Mouse (Mus musculus) MEL (cell line): ENCODE measurements at regions not wholly inside any gene's neighbourhood (a gene's known extent, or its start where the extent isn't known, plus 50 kb on each side); places are given as distances from the start of the nearest gene placed in this dataset.

Experiments
- DNase-seq: peaks from one replicate; pipeline ENCODE4 v3.0.0; 2011; ENCODE audit warnings: low read depth, low spot score
- H3K27ac ChIP-seq: 2 replicates; pipeline ENCODE4 v1.5.1; 2012; ENCODE audit warnings: low read depth, mild to moderate bottlenecking, control low read depth, low read length, moderate library complexity; ENCODE audit not compliant: control insufficient read depth
- H3K27me3 ChIP-seq, 2 experiments: fragments of 150-350 bp in 1 of 2; sonication (generic) in 1 of 2; 2 replicates each; pipeline ENCODE4 v1.6.1; 2012; ENCODE audit warnings: low read length in 2 of 2, mild to moderate bottlenecking in 2 of 2, improper control_type of control experiment in 1 of 2, moderate library complexity in 1 of 2; ENCODE audit not compliant: insufficient read depth in 2 of 2, control insufficient read depth in 1 of 2
- H3K36me3 ChIP-seq, 2 experiments: 2 replicates each; pipeline ENCODE4 v1.6.1; 2012 to 2014; ENCODE audit warnings: low read length in 2 of 2, improper control_type of control experiment in 1 of 2, inconsistent platforms in 1 of 2, mild to moderate bottlenecking in 1 of 2; ENCODE audit not compliant: insufficient read depth in 2 of 2, control insufficient read depth in 1 of 2
- H3K4me1 ChIP-seq, 2 experiments: fragments of 150-350 bp in 1 of 2; sonication (generic) in 1 of 2; 2 replicates each; pipeline ENCODE4 v1.6.1; 2012; ENCODE audit warnings: low read length in 2 of 2, improper control_type of control experiment in 1 of 2, mild to moderate bottlenecking in 1 of 2; ENCODE audit not compliant: insufficient read depth in 2 of 2, control insufficient read depth in 1 of 2
- H3K4me3 ChIP-seq, 2 experiments: fragments of 150-350 bp in 1 of 2; sonication (generic) in 1 of 2; 2 replicates each; pipeline ENCODE4 v1.5.1; 2012; ENCODE audit warnings: low read depth in 2 of 2, low read length in 2 of 2, mild to moderate bottlenecking in 2 of 2, moderate library complexity in 2 of 2, control low read depth in 1 of 2, improper control_type of control experiment in 1 of 2; ENCODE audit not compliant: control insufficient read depth in 1 of 2, insufficient read depth in 1 of 2
- H3K79me2 ChIP-seq: 2 replicates; pipeline ENCODE4 v1.6.1; 2012; ENCODE audit warnings: mild to moderate bottlenecking, low read length, moderate library complexity; ENCODE audit not compliant: control insufficient read depth, poor library complexity, insufficient read depth
- H3K9ac ChIP-seq: 2 replicates; pipeline ENCODE4 v1.6.1; 2012; ENCODE audit warnings: low read depth, mild to moderate bottlenecking, control low read depth, low read length, moderate library complexity; ENCODE audit not compliant: control insufficient read depth, poor library complexity, severe bottlenecking
- H3K9me3 ChIP-seq: fragments of 150-350 bp; sonication (generic); replicated peaks from 2 replicates; pipeline ENCODE4 v1.6.1; 2012; ENCODE audit warnings: mild to moderate bottlenecking, low read length, improper control_type of control experiment, moderate library complexity; ENCODE audit not compliant: insufficient read depth
- BHLHE40 ChIP-seq: IDR thresholded peaks from 2 replicates; pipeline ENCODE4 v1.6.1; 2012; ENCODE audit warnings: low read depth, mild to moderate bottlenecking, inconsistent platforms, low read length, improper control_type of control experiment, borderline replicate concordance
- ELF1 ChIP-seq: IDR thresholded peaks from 2 replicates; pipeline ENCODE4 v1.6.1; 2014; ENCODE audit warnings: low read depth, mild to moderate bottlenecking, inconsistent platforms, low read length, improper control_type of control experiment, moderate library complexity
- ETS1 ChIP-seq: IDR thresholded peaks from 2 replicates; pipeline ENCODE4 v1.6.1; 2012; ENCODE audit warnings: low read depth, mild to moderate bottlenecking, inconsistent platforms, low read length, improper control_type of control experiment, moderate library complexity
- GABPA ChIP-seq: IDR thresholded peaks from 2 replicates; pipeline ENCODE4 v1.6.1; 2012; ENCODE audit warnings: low read depth, mild to moderate bottlenecking, inconsistent platforms, low read length, improper control_type of control experiment, moderate library complexity
- HCFC1 ChIP-seq: IDR thresholded peaks from 2 replicates; pipeline ENCODE4 v1.6.1; 2012; ENCODE audit warnings: low read depth, mild to moderate bottlenecking, inconsistent platforms, low read length, improper control_type of control experiment, moderate library complexity
- KAT2A ChIP-seq: conservative IDR thresholded peaks from 2 replicates; pipeline ENCODE4 v1.6.1; 2012; ENCODE audit warnings: low read depth, low read length, improper control_type of control experiment, inconsistent platforms
- MAFK ChIP-seq: IDR thresholded peaks from 2 replicates; pipeline ENCODE4 v1.6.1; 2011; ENCODE audit warnings: low read depth, mild to moderate bottlenecking, low read length, improper control_type of control experiment, borderline replicate concordance
- MAX ChIP-seq: IDR thresholded peaks from 2 replicates; pipeline ENCODE4 v1.6.1; 2011; ENCODE audit warnings: low read length, improper control_type of control experiment
- MYC ChIP-seq: IDR thresholded peaks from 2 replicates; pipeline ENCODE4 v1.6.1; 2011; ENCODE audit warnings: low read depth, mild to moderate bottlenecking, low read length, improper control_type of control experiment, moderate library complexity
- NRF1 ChIP-seq: IDR thresholded peaks from 2 replicates; pipeline ENCODE4 v1.6.1; 2014; ENCODE audit warnings: low read depth, mild to moderate bottlenecking, inconsistent platforms, low read length, improper control_type of control experiment, moderate library complexity; ENCODE audit not compliant: poor library complexity, insufficient read depth, severe bottlenecking
- POLR2A ChIP-seq, 2 experiments: IDR thresholded peaks; 2 replicates each; pipeline ENCODE4 v1.6.1; 2011 to 2012; ENCODE audit warnings: low read length in 2 of 2, mild to moderate bottlenecking in 2 of 2, control low read depth in 1 of 2, improper control_type of control experiment in 1 of 2, low read depth in 1 of 2, moderate library complexity in 1 of 2; ENCODE audit not compliant: control insufficient read depth in 1 of 2, insufficient read depth in 1 of 2, poor library complexity in 1 of 2
- POLR2AphosphoS2 ChIP-seq: IDR thresholded peaks from 2 replicates; pipeline ENCODE4 v1.6.1; 2011; ENCODE audit warnings: low read length, improper control_type of control experiment
- RAD21 ChIP-seq: IDR thresholded peaks from 2 replicates; pipeline ENCODE4 v1.6.1; 2011; ENCODE audit warnings: mild to moderate bottlenecking, low read depth, low read length, improper control_type of control experiment
- SMC3 ChIP-seq: IDR thresholded peaks from 2 replicates; pipeline ENCODE4 v1.6.1; 2011; ENCODE audit warnings: low read depth, low read length, improper control_type of control experiment
- TAL1 ChIP-seq: IDR thresholded peaks from 2 replicates; pipeline ENCODE4 v1.6.1; 2012; ENCODE audit warnings: mild to moderate bottlenecking, inconsistent platforms, low read length, moderate library complexity, mixed read lengths
- TCF12 ChIP-seq: IDR thresholded peaks from 2 replicates; pipeline ENCODE4 v1.6.1; 2014; ENCODE audit warnings: low read depth, mild to moderate bottlenecking, inconsistent platforms, low read length, improper control_type of control experiment, moderate library complexity
- USF1 ChIP-seq: IDR thresholded peaks from 2 replicates; pipeline ENCODE4 v1.6.1; 2014; ENCODE audit warnings: low read depth, mild to moderate bottlenecking, inconsistent platforms, low read length, improper control_type of control experiment, moderate library complexity
- USF2 ChIP-seq, 2 experiments: IDR thresholded peaks; 2 replicates each; pipeline ENCODE4 v1.6.1; 2011 to 2012; ENCODE audit warnings: improper control_type of control experiment in 2 of 2, low read length in 2 of 2, borderline replicate concordance in 1 of 2, inconsistent platforms in 1 of 2, low read depth in 1 of 2, mild to moderate bottlenecking in 1 of 2; ENCODE audit not compliant: insufficient read depth in 1 of 2
- ZC3H11A ChIP-seq: IDR thresholded peaks from 2 replicates; pipeline ENCODE4 v1.6.1; 2012; ENCODE audit warnings: low read depth, mild to moderate bottlenecking, inconsistent platforms, low read length, improper control_type of control experiment
- ZKSCAN1 ChIP-seq: IDR thresholded peaks from 2 replicates; pipeline ENCODE4 v1.6.1; 2012; ENCODE audit warnings: low read depth, mild to moderate bottlenecking, inconsistent platforms, low read length, improper control_type of control experiment, moderate library complexity
- ZNF384 ChIP-seq: IDR thresholded peaks from 2 replicates; pipeline ENCODE4 v1.6.1; 2012; ENCODE audit warnings: low read depth, mild to moderate bottlenecking, inconsistent platforms, low read length, improper control_type of control experiment

- TF ChIP-seq MAX (no peak), ZKSCAN1 (no peak), MYC (no peak), ZC3H11A (no peak)
- H3K9ac ChIP-seq: no peak overlapping the region
- H3K36me3 ChIP-seq: no peaks in the 10 kb centered on the region
- no peaks in the 10 kb centered on the region for H3K79me2 ChIP-seq
- no peak overlapping the region for H3K27ac ChIP-seq
- no peak for DNase-seq
- H3K4me3 ChIP-seq: no peak overlapping the region
- H3K27me3 ChIP-seq: no peaks in the 10 kb centered on the region
- H3K9me3 ChIP-seq: no peaks in the 10 kb centered on the region
- no peaks in the 10 kb centered on the region for H3K4me1 ChIP-seq
Measured at GRCm38 (mm10) chr3:9922541-9923046, 165.3 kb upstream of the Gm9833 start.

GRCm38 (mm10) chr3:9924630-9925029 is 163.3 kb upstream of the Gm9833 start:
- Histone ChIP-seq H3K4me1 (no peaks in the 10 kb centered on the region), H3K9ac (no peak overlapping the region), H3K27me3 (no peaks in the 10 kb centered on the region), H3K27ac (no peak overlapping the region), H3K79me2 (no peaks in the 10 kb centered on the region), H3K36me3 (no peaks in the 10 kb centered on the region), H3K4me3 (no peak overlapping the region), H3K9me3 (no peaks in the 10 kb centered on the region)
- TF ChIP-seq TCF12: no peak
- TF ChIP-seq TAL1: no peak
- TF ChIP-seq ZC3H11A: no peak
- no peak for TF ChIP-seq GABPA
- TF ChIP-seq ZNF384: no peak
- TF ChIP-seq BHLHE40: no peak
- no peak for TF ChIP-seq RAD21
- TF ChIP-seq SMC3: no peak
- no peak for TF ChIP-seq MAFK
- TF ChIP-seq ELF1: no peak
- no peak for TF ChIP-seq POLR2AphosphoS2
- no peak for TF ChIP-seq ETS1
- no peak for TF ChIP-seq KAT2A
- no peak for TF ChIP-seq POLR2A (IDR thresholded peaks at IDR 0.05; ENCODE audit: control insufficient read depth in 1 of 2, insufficient read depth in 1 of 2, low read depth in 1 of 2, low read length in 2 of 2, poor library complexity in 1 of 2)
- TF ChIP-seq NRF1: no peak
- TF ChIP-seq USF2 (IDR thresholded peaks at IDR 0.05; ENCODE audit: borderline replicate concordance in 1 of 2, insufficient read depth in 1 of 2, low read depth in 1 of 2, low read length in 2 of 2): no peak
- no peak for TF ChIP-seq USF1
- TF ChIP-seq HCFC1: no peak
- DNase-seq: no peak
